Mouse (Mus musculus): ENCODE data around the gene Zfp454. TPM values are rescaled to one million over a fixed set of nuclear protein-coding genes. Genes with fewer than 3 reads are reported as not detected.

Zfp454 gene
- total and polyA plus RNA-seq, 2 experiments from 2014 or later: 7.5 to 8.0 TPM

- Histone ChIP-seq H3K4me1 (ENCODE audit: insufficient read depth, low read length) (0 out of 2 replicates have a peak, but pooled peaks cover 6% of the 10 kb centered on the region), H3K4me3 (ENCODE audit: low read depth, low read length) (peak within 1 kb of the TSS; percentile 83), H3K9ac (replicated peaks; ENCODE audit: low read length, poor library complexity, severe bottlenecking) (peak within 1 kb of the TSS; percentile 91), H3K36me3 (ENCODE audit: insufficient read depth, low read length) (peaks cover 14% of the 10 kb centered on the region), H3K27me3 (ENCODE audit: insufficient read depth, low read length) (no peaks in the 10 kb centered on the region), H3K9me3 (ENCODE audit: low read length) (no peaks in the 10 kb centered on the region), H3K27ac (ENCODE audit: low read depth, low read length) (peak within 1 kb of the TSS; percentile 92), H3K4me2 (ENCODE audit: low read depth, low read length, poor library complexity, severe bottlenecking) (peak within 1 kb of the TSS; percentile 50)
- DNase-seq (ENCODE audit: low spot score): peak; percentile 97
- under 1% methylated on average over 47 of the region's 47 CpGs for WGBS
- peak; percentile 97 for ATAC-seq (ENCODE audit: low FRiP score)
- peak; percentile 85 for TF ChIP-seq CTCF (IDR thresholded peaks at IDR 0.05)
Observed at GRCm38 (mm10) chr11:50915671-50916320, 28.3 kb upstream of the Zfp454 start, which contains the start of gene Zfp2. Zfp2 (minus strand) TSS chr11:50916165.

- no peak overlapping the region for H3K4me3 ChIP-seq (ENCODE audit: low read depth, low read length)
- H3K27me3 ChIP-seq (ENCODE audit: insufficient read depth, low read length): no peaks in the 10 kb centered on the region
- no peaks in the 10 kb centered on the region for H3K9me3 ChIP-seq (ENCODE audit: low read length)
- no peak for DNase-seq (ENCODE audit: low spot score)
- H3K4me2 ChIP-seq (ENCODE audit: low read depth, low read length, poor library complexity, severe bottlenecking): no peak overlapping the region
- H3K4me1 ChIP-seq (ENCODE audit: insufficient read depth, low read length): 0 out of 2 replicates have a peak, but pooled peaks cover 6% of the 10 kb centered on the region
- no peak overlapping the region for H3K27ac ChIP-seq (ENCODE audit: low read depth, low read length)
- WGBS: 93% methylated on average over 3 of the region's 3 CpGs
- no peak overlapping the region for H3K9ac ChIP-seq (replicated peaks; ENCODE audit: low read length, poor library complexity, severe bottlenecking)
- TF ChIP-seq CTCF (IDR thresholded peaks at IDR 0.05): no peak
- peaks cover 27% of the 10 kb centered on the region for H3K36me3 ChIP-seq (ENCODE audit: insufficient read depth, low read length)
- ATAC-seq (ENCODE audit: low FRiP score): no peak
Observed at GRCm38 (mm10) chr11:50914461-50914860, 27.0 kb upstream of the Zfp454 start.

- no peak overlapping the region for H3K27ac ChIP-seq (ENCODE audit: low read depth, low read length)
- TF ChIP-seq CTCF (IDR thresholded peaks at IDR 0.05): no peak
- H3K9me3 ChIP-seq (ENCODE audit: low read length): no peaks in the 10 kb centered on the region
- H3K4me1 ChIP-seq (ENCODE audit: insufficient read depth, low read length): 0 out of 2 replicates have a peak, but pooled peaks cover 6% of the 10 kb centered on the region
- H3K4me2 ChIP-seq (ENCODE audit: low read depth, low read length, poor library complexity, severe bottlenecking): no peak overlapping the region
- WGBS: 96% methylated on average over 1 of the region's 1 CpGs
- no peaks in the 10 kb centered on the region for H3K27me3 ChIP-seq (ENCODE audit: insufficient read depth, low read length)
- DNase-seq (ENCODE audit: low spot score) (no peak), ATAC-seq (ENCODE audit: low FRiP score) (no peak)
- H3K36me3 ChIP-seq (ENCODE audit: insufficient read depth, low read length): peaks cover 39% of the 10 kb centered on the region
- no peak overlapping the region for H3K9ac ChIP-seq (replicated peaks; ENCODE audit: low read length, poor library complexity, severe bottlenecking)
- H3K4me3 ChIP-seq (ENCODE audit: low read depth, low read length): no peak overlapping the region
Observed at GRCm38 (mm10) chr11:50913301-50913700, 25.9 kb upstream of the Zfp454 start.

- Histone ChIP-seq H3K4me1 (ENCODE audit: insufficient read depth, low read length) (no peaks in the 10 kb centered on the region), H3K4me3 (ENCODE audit: low read depth, low read length) (no peak overlapping the region), H3K27me3 (ENCODE audit: insufficient read depth, low read length) (no peaks in the 10 kb centered on the region), H3K9me3 (ENCODE audit: low read length) (peaks cover 26% of the 10 kb centered on the region), H3K9ac (replicated peaks; ENCODE audit: low read length, poor library complexity, severe bottlenecking) (no peak overlapping the region), H3K27ac (ENCODE audit: low read depth, low read length) (no peak overlapping the region), H3K36me3 (ENCODE audit: insufficient read depth, low read length) (peaks cover 87% of the 10 kb centered on the region), H3K4me2 (ENCODE audit: low read depth, low read length, poor library complexity, severe bottlenecking) (no peak overlapping the region)
- 72% methylated on average over 5 of the region's 5 CpGs for WGBS
- ATAC-seq (ENCODE audit: low FRiP score): no peak
- DNase-seq (ENCODE audit: low spot score): no peak
- no peak for TF ChIP-seq CTCF (IDR thresholded peaks at IDR 0.05)
Observed at GRCm38 (mm10) chr11:50908136-50908535, 20.7 kb upstream of the Zfp454 start.

- Histone ChIP-seq H3K27me3 (ENCODE audit: insufficient read depth, low read length) (no peaks in the 10 kb centered on the region), H3K4me2 (ENCODE audit: low read depth, low read length, poor library complexity, severe bottlenecking) (no peak overlapping the region), H3K9me3 (ENCODE audit: low read length) (peaks cover 41% of the 10 kb centered on the region), H3K9ac (replicated peaks; ENCODE audit: low read length, poor library complexity, severe bottlenecking) (no peak overlapping the region), H3K27ac (ENCODE audit: low read depth, low read length) (no peak overlapping the region), H3K4me1 (ENCODE audit: insufficient read depth, low read length) (no peaks in the 10 kb centered on the region), H3K36me3 (ENCODE audit: insufficient read depth, low read length) (peaks cover 33% of the 10 kb centered on the region), H3K4me3 (ENCODE audit: low read depth, low read length) (no peak overlapping the region)
- ATAC-seq (ENCODE audit: low FRiP score): no peak
- no peak for TF ChIP-seq CTCF (IDR thresholded peaks at IDR 0.05)
- WGBS: 84% methylated on average over 1 of the region's 1 CpGs
- DNase-seq (ENCODE audit: low spot score): no peak
Observed at GRCm38 (mm10) chr11:50897359-50897758, 9.9 kb upstream of the Zfp454 start.

GRCm38 (mm10) chr11:50892441-50892840, 5.0 kb upstream of the Zfp454 start:
- Histone ChIP-seq H3K27ac (ENCODE audit: low read depth, low read length) (no peak overlapping the region), H3K4me2 (ENCODE audit: low read depth, low read length, poor library complexity, severe bottlenecking) (no peak overlapping the region), H3K4me1 (ENCODE audit: insufficient read depth, low read length) (no peaks in the 10 kb centered on the region), H3K27me3 (ENCODE audit: insufficient read depth, low read length) (no peaks in the 10 kb centered on the region), H3K9me3 (ENCODE audit: low read length) (peaks cover 9% of the 10 kb centered on the region; the same call in 1 of the 2 replicates), H3K9ac (replicated peaks; ENCODE audit: low read length, poor library complexity, severe bottlenecking) (no peak overlapping the region), H3K36me3 (ENCODE audit: insufficient read depth, low read length) (no peaks in the 10 kb centered on the region), H3K4me3 (ENCODE audit: low read depth, low read length) (no peak overlapping the region)
- DNase-seq (ENCODE audit: low spot score) (no peak), ATAC-seq (ENCODE audit: low FRiP score) (no peak)
- TF ChIP-seq CTCF (IDR thresholded peaks at IDR 0.05): no peak
- WGBS: 53% methylated on average over 2 of the region's 2 CpGs
